Mouse (Mus musculus) G1E (cell line): ENCODE measurements around the gene Med13l. TPM values are rescaled to one million over a fixed set of nuclear protein-coding genes. Genes with fewer than 3 reads are reported as not detected.
"Not testable (repeated sequence)": the region's sequence is repeated elsewhere in the genome, so short reads cannot be mapped to it uniquely, and the experiment has no call there.

ENCODE experiments used
- ATAC-seq: 2 replicates; pipeline ENCODE4 v1.8.0; 2016; ENCODE audit warnings: mild to moderate bottlenecking; ENCODE audit not compliant: insufficient number of reproducible peaks, poor library complexity, low FRiP score, severe bottlenecking; ENCODE audit errors: extremely low read depth
- DNase-seq: peaks from one replicate; pipeline ENCODE4 v3.0.0; 2012; ENCODE audit warnings: low spot score
- H3K27me3 ChIP-seq: 2 replicates; pipeline ENCODE4 v1.6.1; 2012; ENCODE audit warnings: mild to moderate bottlenecking, low read length, inconsistent platforms; ENCODE audit not compliant: insufficient read depth
- H3K36me3 ChIP-seq: replicated peaks from 2 replicates; pipeline ENCODE3; 2012; ENCODE audit warnings: mild to moderate bottlenecking, inconsistent platforms
- H3K4me1 ChIP-seq: 2 replicates; pipeline ENCODE4 v1.6.1; 2012; ENCODE audit warnings: low read depth, low read length, inconsistent platforms, mixed read lengths; ENCODE audit not compliant: insufficient read depth
- H3K4me3 ChIP-seq: 2 replicates; pipeline ENCODE4 v1.5.1; 2012; ENCODE audit warnings: low read depth, mild to moderate bottlenecking, inconsistent platforms, low read length, moderate library complexity, mixed read lengths
- H3K9me3 ChIP-seq: replicated peaks from 2 replicates; pipeline ENCODE4 v1.6.1; 2012; ENCODE audit warnings: inconsistent platforms
- CTCF ChIP-seq: IDR thresholded peaks from 2 replicates; pipeline ENCODE4 v1.5.1; 2012; ENCODE audit warnings: low read depth, low read length, inconsistent platforms, mixed read lengths
- GATA1 ChIP-seq: IDR thresholded peaks from 2 replicates; pipeline ENCODE4 v1.6.1; 2012; ENCODE audit warnings: borderline replicate concordance, low read length, inconsistent platforms, mixed read lengths
- GATA2 ChIP-seq: IDR thresholded peaks from 2 replicates; pipeline ENCODE4 v1.6.1; 2012; ENCODE audit warnings: low read depth, low read length, inconsistent platforms, borderline replicate concordance
- POLR2AphosphoS5 ChIP-seq: IDR thresholded peaks from 2 replicates; pipeline ENCODE4 v1.6.1; 2012; ENCODE audit warnings: low read depth, low read length, inconsistent platforms; ENCODE audit not compliant: insufficient replicate concordance
- TAL1 ChIP-seq: conservative IDR thresholded peaks from 2 replicates; pipeline ENCODE4 v1.6.1; 2012; ENCODE audit warnings: low read depth, low read length, inconsistent platforms, mixed read lengths
- polyA plus RNA-seq: library from polyadenylated mRNA; stranded (reverse); fragments of >175 nt; gene quantifications from 2 replicates; pipeline ENCODE4 v1.2.3, GENCODE M21; 2012
- total RNA-seq, 2 experiments: library from RNA; stranded (forward) in 1 of 2; stranded (reverse) in 1 of 2; fragments of 200-1000 nt in 1 of 2; fragments of >200 nt in 1 of 2; fragmentation: Nextera tagmentation in 1 of 2; gene quantifications; 2 replicates each; pipeline ENCODE4 v1.2.3; 2014 to 2017

Med13l gene
- total and polyA plus RNA-seq, 3 experiments: 16.8 to 91.7 (median 17.9) TPM

- Histone ChIP-seq H3K4me1 (peaks cover 36% of the 10 kb centered on the region), H3K9me3 (no peaks in the 10 kb centered on the region), H3K4me3 (no peak overlapping the region), H3K27me3 (no peaks in the 10 kb centered on the region), H3K36me3 (peaks cover 58% of the 10 kb centered on the region)
- no peak for DNase-seq
- TF ChIP-seq TAL1 (no peak), POLR2AphosphoS5 (no peak), GATA1 (no peak), CTCF (no peak), GATA2 (no peak)
- ATAC-seq: no peak
Measured at GRCm38 (mm10) chr5:118652611-118653010, 92.1 kb downstream of the Med13l start.

GRCm38 (mm10) chr5:118653119-118653518 is 92.6 kb downstream of the Med13l start:
- not testable (repeated sequence) for H3K27me3 ChIP-seq, H3K9me3 ChIP-seq, H3K4me3 ChIP-seq, DNase-seq, ATAC-seq
- H3K36me3 ChIP-seq: peaks cover 57% of the 10 kb centered on the region
- peaks cover 31% of the 10 kb centered on the region for H3K4me1 ChIP-seq

GRCm38 (mm10) chr5:118654599-118654998 is 94.1 kb downstream of the Med13l start:
- Histone ChIP-seq H3K9me3 (no peaks in the 10 kb centered on the region), H3K27me3 (no peaks in the 10 kb centered on the region), H3K36me3 (peaks cover 62% of the 10 kb centered on the region), H3K4me1 (peaks cover 32% of the 10 kb centered on the region), H3K4me3 (no peak overlapping the region)
- ATAC-seq: no peak
- TF ChIP-seq POLR2AphosphoS5: no peak
- no peak for TF ChIP-seq GATA1
- no peak for TF ChIP-seq GATA2
- no peak for TF ChIP-seq CTCF
- no peak for TF ChIP-seq TAL1
- no peak for DNase-seq

- Histone ChIP-seq H3K36me3 (peaks cover 63% of the 10 kb centered on the region), H3K4me1 (peaks cover 32% of the 10 kb centered on the region), H3K27me3 (no peaks in the 10 kb centered on the region), H3K9me3 (no peaks in the 10 kb centered on the region), H3K4me3 (no peak overlapping the region)
- TF ChIP-seq CTCF (no peak), GATA2 (no peak), GATA1 (no peak), POLR2AphosphoS5 (no peak), TAL1 (no peak)
- ATAC-seq (no peak), DNase-seq (no peak)
Measured at GRCm38 (mm10) chr5:118655025-118655424, 94.5 kb downstream of the Med13l start.

GRCm38 (mm10) chr5:118655428-118655827 is 94.9 kb downstream of the Med13l start:
- Histone ChIP-seq H3K4me1 (peaks cover 34% of the 10 kb centered on the region), H3K9me3 (no peaks in the 10 kb centered on the region), H3K36me3 (peaks cover 67% of the 10 kb centered on the region), H3K27me3 (no peaks in the 10 kb centered on the region), H3K4me3 (no peak overlapping the region)
- ATAC-seq: no peak
- no peak for DNase-seq
- TF ChIP-seq CTCF (no peak), GATA1 (no peak), TAL1 (no peak), GATA2 (no peak)

- TF ChIP-seq CTCF: no peak
- TF ChIP-seq GATA2: no peak
- no peak for TF ChIP-seq POLR2AphosphoS5
- no peak for TF ChIP-seq GATA1
- TF ChIP-seq TAL1: no peak
- DNase-seq: no peak
- Histone ChIP-seq H3K36me3 (peaks cover 67% of the 10 kb centered on the region), H3K9me3 (no peaks in the 10 kb centered on the region), H3K4me1 (peaks cover 29% of the 10 kb centered on the region), H3K4me3 (no peak overlapping the region), H3K27me3 (no peaks in the 10 kb centered on the region)
- ATAC-seq: no peak
Measured at GRCm38 (mm10) chr5:118655966-118656365, 95.5 kb downstream of the Med13l start.
